Mouse (Mus musculus) ES-Bruce4 (cell line): ENCODE measurements at regions not wholly inside any gene's neighbourhood (a gene's known extent, or its start where the extent isn't known, plus 50 kb on each side); places are given as distances from the start of the nearest gene placed in this dataset.

Experiments
- CTCF ChIP-seq: IDR thresholded peaks from one replicate; pipeline ENCODE4 v1.8.1; 2011; ENCODE audit warnings: low read depth, low read length
- EP300 ChIP-seq: IDR thresholded peaks from 2 replicates; pipeline ENCODE4 v1.6.1; 2011; ENCODE audit warnings: low read depth, low read length; ENCODE audit not compliant: insufficient read depth
- POLR2A ChIP-seq: IDR thresholded peaks from one replicate; pipeline ENCODE4 v1.8.1; 2011; ENCODE audit warnings: low read length; ENCODE audit not compliant: insufficient read depth

DNA sequence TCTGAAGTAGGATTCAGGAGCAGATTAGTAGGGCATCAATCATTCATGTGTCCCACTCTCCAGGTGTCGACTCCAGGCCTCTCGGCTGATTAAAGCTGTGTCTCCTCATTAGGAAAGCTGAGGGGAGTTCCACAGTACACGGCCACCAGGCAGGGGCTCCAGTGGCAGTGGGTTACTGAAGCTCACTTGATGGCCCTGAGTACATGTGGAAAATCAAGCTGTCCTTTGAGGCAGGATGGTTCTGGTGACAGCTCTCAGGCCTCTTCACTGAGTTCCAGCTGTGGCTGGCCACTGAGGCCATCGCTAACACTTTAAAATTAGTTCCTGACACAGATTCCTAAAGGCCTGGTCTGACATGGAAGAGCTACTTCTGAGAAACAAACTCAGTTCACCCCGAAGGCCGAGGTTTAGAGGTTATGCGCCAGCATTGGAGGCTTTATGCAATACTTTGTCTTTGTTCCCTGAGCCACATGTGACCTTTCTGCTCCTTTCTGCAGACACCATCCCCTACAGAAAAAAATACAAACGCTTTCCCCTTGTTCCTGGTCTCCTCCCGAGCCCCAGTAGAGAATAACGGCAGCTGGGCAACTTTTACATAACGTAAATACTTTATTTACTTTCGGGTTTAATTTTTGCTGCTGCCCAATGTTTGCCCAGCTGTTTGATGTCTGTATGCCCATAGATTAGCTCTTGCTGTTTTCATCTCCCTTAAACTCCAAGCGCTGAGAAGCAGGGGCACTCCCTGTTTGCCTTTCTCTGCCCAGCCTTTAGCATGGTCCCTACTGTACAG, 94.8 kb upstream of the Arhgap32 start:
- TF ChIP-seq EP300, result no peak
- TF ChIP-seq CTCF, result no peak
- TF ChIP-seq POLR2A, result no peak
